Mouse (Mus musculus) CH12.LX (cell line): ENCODE results near the gene Popdc2. TPM values are rescaled to one million over a fixed set of nuclear protein-coding genes. Genes with fewer than 3 reads are reported as not detected.

Source experiments
- DNase-seq: peaks from one replicate; pipeline ENCODE4 v3.0.0-alpha.2; 2013; ENCODE audit errors: extremely low read depth
- H3K27ac ChIP-seq: 2 replicates; pipeline ENCODE4 v1.5.1; 2012; ENCODE audit warnings: low read depth, mild to moderate bottlenecking, control low read depth, moderate library complexity; ENCODE audit not compliant: insufficient read depth
- H3K27me3 ChIP-seq: replicated peaks from 2 replicates; pipeline ENCODE3; 2012; ENCODE audit warnings: inconsistent platforms
- H3K36me3 ChIP-seq, 2 experiments: replicated peaks in 1 of 2; 2 replicates each; pipeline versions ENCODE3 to v1.6.1; 2012; ENCODE audit warnings: inconsistent platforms in 1 of 2, low read length in 1 of 2, mild to moderate bottlenecking in 1 of 2, mixed read lengths in 1 of 2, moderate library complexity in 1 of 2; ENCODE audit not compliant: control insufficient read depth in 1 of 2, insufficient read depth in 1 of 2
- H3K4me1 ChIP-seq, 2 experiments: 2 replicates each; pipeline ENCODE4 v1.6.1; 2012; ENCODE audit warnings: inconsistent platforms in 1 of 2, moderate library complexity in 1 of 2; ENCODE audit not compliant: insufficient read depth in 2 of 2, control insufficient read depth in 1 of 2
- H3K4me2 ChIP-seq: 2 replicates; pipeline ENCODE4 v1.6.1; 2012; ENCODE audit warnings: low read depth, mild to moderate bottlenecking, control low read depth; ENCODE audit not compliant: poor library complexity, insufficient read depth, severe bottlenecking
- H3K4me3 ChIP-seq, 3 experiments: fragments of 150-350 bp in 1 of 3; sonication (generic) in 1 of 3; replicated peaks in 1 of 3; 2 replicates each; pipeline versions ENCODE3 to v1.5.1; 2011 to 2012; ENCODE audit warnings: low read depth in 2 of 3, low read length in 2 of 3, mild to moderate bottlenecking in 2 of 3, moderate library complexity in 2 of 3, control low read depth in 1 of 3, improper control_type of control experiment in 1 of 3, inconsistent platforms in 1 of 3, mixed read lengths in 1 of 3; ENCODE audit not compliant: poor library complexity in 1 of 3
- H3K79me2 ChIP-seq: replicated peaks from 2 replicates; pipeline ENCODE4 v1.6.1; 2012; ENCODE audit warnings: mild to moderate bottlenecking, moderate library complexity; ENCODE audit not compliant: control insufficient read depth, poor library complexity, insufficient read depth, severe bottlenecking; ENCODE audit errors: extremely low read depth
- H3K9ac ChIP-seq: 2 replicates; pipeline ENCODE4 v1.6.1; 2012; ENCODE audit warnings: low read depth, mild to moderate bottlenecking, control low read depth, moderate library complexity; ENCODE audit not compliant: insufficient read depth
- H3K9me3 ChIP-seq: replicated peaks from 2 replicates; pipeline ENCODE3; 2012; ENCODE audit warnings: low read length, inconsistent platforms, mixed read lengths
- BHLHE40 ChIP-seq: IDR thresholded peaks from 2 replicates; pipeline ENCODE4 v1.6.1; 2011; ENCODE audit warnings: mild to moderate bottlenecking, low read depth, low read length, improper control_type of control experiment
- CHD1 ChIP-seq: IDR thresholded peaks from 2 replicates; pipeline ENCODE4 v1.6.1; 2012; ENCODE audit warnings: low read depth, low read length, improper control_type of control experiment, inconsistent platforms
- CHD2 ChIP-seq: IDR thresholded peaks from 2 replicates; pipeline ENCODE4 v1.6.1; 2011; ENCODE audit warnings: low read length, improper control_type of control experiment
- E2F4 ChIP-seq: IDR thresholded peaks from 2 replicates; pipeline ENCODE4 v1.6.1; 2011; ENCODE audit warnings: low read depth, low read length, improper control_type of control experiment; ENCODE audit not compliant: insufficient replicate concordance
- IRF4 ChIP-seq: IDR thresholded peaks from 2 replicates; pipeline ENCODE4 v1.6.1; 2014; ENCODE audit warnings: low read depth, mild to moderate bottlenecking, inconsistent platforms, low read length, improper control_type of control experiment
- KAT2A ChIP-seq: IDR thresholded peaks from 2 replicates; pipeline ENCODE4 v1.6.1; 2012; ENCODE audit warnings: low read length, improper control_type of control experiment, inconsistent platforms; ENCODE audit not compliant: insufficient replicate concordance
- MAFK ChIP-seq: IDR thresholded peaks from 2 replicates; pipeline ENCODE4 v1.6.1; 2011; ENCODE audit warnings: low read length, improper control_type of control experiment; ENCODE audit not compliant: insufficient replicate concordance
- MAX ChIP-seq: IDR thresholded peaks from 2 replicates; pipeline ENCODE4 v1.6.1; 2011; ENCODE audit warnings: low read length, improper control_type of control experiment
- MYC ChIP-seq: IDR thresholded peaks from 2 replicates; pipeline ENCODE4 v1.6.1; 2011; ENCODE audit warnings: low read depth, mild to moderate bottlenecking, improper control_type of control experiment, low read length
- NELFE ChIP-seq: IDR thresholded peaks from 2 replicates; pipeline ENCODE4 v1.6.1; 2011; ENCODE audit warnings: low read depth, low read length, improper control_type of control experiment
- PAX5 ChIP-seq: IDR thresholded peaks from 2 replicates; pipeline ENCODE4 v1.6.1; 2012; ENCODE audit warnings: low read length, inconsistent platforms, mixed read lengths
- RAD21 ChIP-seq: IDR thresholded peaks from 2 replicates; pipeline ENCODE4 v1.6.1; 2011; ENCODE audit warnings: low read depth, mild to moderate bottlenecking, low read length, improper control_type of control experiment, moderate library complexity
- SIN3A ChIP-seq: IDR thresholded peaks from 2 replicates; pipeline ENCODE4 v1.6.1; 2012; ENCODE audit warnings: low read length, improper control_type of control experiment, inconsistent platforms
- SMC3 ChIP-seq: IDR thresholded peaks from 2 replicates; pipeline ENCODE4 v1.6.1; 2011; ENCODE audit warnings: low read depth, low read length, improper control_type of control experiment
- TBP ChIP-seq: conservative IDR thresholded peaks from 2 replicates; pipeline ENCODE4 v1.6.1; 2011; ENCODE audit warnings: low read depth, low read length, improper control_type of control experiment
- UBTF ChIP-seq: IDR thresholded peaks from 2 replicates; pipeline ENCODE4 v1.6.1; 2012; ENCODE audit warnings: low read depth, mild to moderate bottlenecking, inconsistent platforms, low read length, improper control_type of control experiment, moderate library complexity
- USF1 ChIP-seq: IDR thresholded peaks from 2 replicates; pipeline ENCODE4 v1.6.1; 2014; ENCODE audit warnings: low read depth, mild to moderate bottlenecking, inconsistent platforms, low read length, improper control_type of control experiment
- ZKSCAN1 ChIP-seq: IDR thresholded peaks from 2 replicates; pipeline ENCODE4 v1.6.1; 2012; ENCODE audit warnings: low read depth, inconsistent platforms, low read length, improper control_type of control experiment, borderline replicate concordance
- ZNF384 ChIP-seq: IDR thresholded peaks from 2 replicates; pipeline ENCODE4 v1.6.1; 2012; ENCODE audit warnings: low read depth, low read length, improper control_type of control experiment, inconsistent platforms
- dilution Hi-C: fragments of 300-500 bp; cut with MboI; formaldehyde crosslinking; loops from 2 replicates; pipeline ENCODE4 v1.14.3; 2020; ENCODE audit warnings: low sequenced_read_pairs; ENCODE audit not compliant: extremely low pct_unique_long_range_greater_than_20kb, extremely low pct_ligation_motif_present
- in situ Hi-C: fragments of 300-500 bp; cut with MboI; formaldehyde crosslinking; loops from 3 replicates; pipeline ENCODE4 v1.14.3; 2019; ENCODE audit warnings: low sequenced_read_pairs, low pct_ligation_motif_present, low pct_unique_long_range_greater_than_20kb, mixed read lengths
- polyA plus RNA-seq: library from polyadenylated mRNA; unstranded; fragments of >175 nt; gene quantifications from 2 replicates; pipeline ENCODE4 v1.2.1, GENCODE M21; 2012; ENCODE audit warnings: low read depth; ENCODE audit not compliant: insufficient read length
- total RNA-seq, 2 experiments: library from RNA; depleted of rRNA; stranded (reverse); fragments of 300-350 nt in 1 of 2; fragments of >200 nt in 1 of 2; gene quantifications; 2 replicates each; pipeline ENCODE4 v1.2.3; 2012 to 2014

The Popdc2 gene
- total and polyA plus RNA-seq, 3 experiments = 0.17 to 3.6 (median 1.1) TPM

DNA sequence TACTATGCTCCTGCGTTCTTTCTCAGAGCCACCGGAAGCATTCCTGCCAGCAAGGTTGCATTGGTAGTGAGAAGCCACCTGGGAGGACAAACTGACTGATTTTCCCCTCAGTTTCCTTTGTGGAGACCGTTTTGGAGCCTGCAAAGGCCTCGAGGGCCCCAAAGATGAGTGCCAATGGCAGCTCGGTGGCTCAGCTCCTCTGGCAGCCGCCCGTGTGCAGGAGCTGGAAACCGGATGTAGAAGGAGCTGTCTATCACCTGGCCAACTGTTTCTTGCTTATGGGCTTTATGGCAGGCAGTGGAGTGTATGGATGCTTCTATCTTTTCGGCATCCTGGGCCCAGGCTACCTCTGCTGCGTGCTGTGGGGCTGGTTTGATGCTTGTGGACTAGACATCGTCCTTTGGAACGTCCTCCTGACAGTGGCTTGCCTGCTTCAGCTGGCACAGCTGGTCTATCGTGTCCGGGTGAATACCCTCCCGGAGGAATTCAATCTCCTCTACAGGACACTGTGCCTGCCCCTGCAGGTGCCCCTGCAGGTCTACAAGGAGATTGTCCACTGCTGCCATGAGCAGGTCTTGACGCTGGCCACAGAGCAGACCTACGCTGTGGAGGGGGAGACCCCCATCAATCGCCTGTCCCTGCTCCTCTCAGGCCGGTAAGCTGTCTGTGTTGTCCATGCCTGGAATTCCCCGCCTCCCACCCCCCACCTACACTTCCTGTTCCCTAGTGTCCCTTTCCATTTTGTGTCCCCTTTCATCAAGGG lies 665 bp downstream of the Popdc2 start:
- Histone ChIP-seq H3K79me2 (no peaks in the 10 kb centered on the region), H3K27ac (no peak overlapping the region), H3K27me3 (no peaks in the 10 kb centered on the region), H3K9ac (no peak overlapping the region)
- DNase-seq = no peak
- TF ChIP-seq USF1 = no peak
- TF ChIP-seq, all 38 proteins: peak for 0
- Histone ChIP-seq H3K9me3 (peaks cover 2% of the 10 kb centered on the region), H3K4me3 (no peak overlapping the region), H3K36me3 (peaks cover 0 to 26% of the 10 kb centered on the region in 2 experiments), H3K4me2 (no peak overlapping the region), H3K4me1 (peaks cover 28 to 60% of the 10 kb centered on the region in 2 experiments)
- dilution Hi-C loops (no loop called here), in situ Hi-C loops (no loop called here)

DNA sequence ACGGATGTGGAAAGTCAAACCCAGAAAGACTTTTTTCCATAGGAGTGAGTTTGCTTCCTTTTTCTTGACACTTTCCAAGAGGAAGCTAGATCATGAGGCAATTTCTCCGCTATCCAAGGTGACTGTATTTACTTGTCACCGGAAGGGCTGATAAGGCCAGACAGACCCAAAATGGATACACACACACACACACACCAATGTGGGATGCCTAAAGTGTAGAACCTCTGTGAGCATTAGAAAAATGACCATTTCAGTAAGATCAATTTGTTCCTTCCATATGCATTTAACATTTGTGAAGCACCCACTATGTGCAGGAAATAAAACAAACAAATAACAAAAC lies 1.2 kb downstream of the Popdc2 start:
- Histone ChIP-seq H3K9me3 (no peaks in the 10 kb centered on the region), H3K27me3 (no peaks in the 10 kb centered on the region), H3K4me1 (peaks cover 24 to 54% of the 10 kb centered on the region in 2 experiments), H3K79me2 (no peaks in the 10 kb centered on the region), H3K9ac (no peak overlapping the region), H3K36me3 (peaks cover 0 to 21% of the 10 kb centered on the region in 2 experiments), H3K4me2 (no peak overlapping the region), H3K27ac (no peak overlapping the region), H3K4me3 (no peak overlapping the region)
- TF ChIP-seq NELFE (no peak), ZKSCAN1 (peak; percentile 39)
- dilution Hi-C loops = no loop called here
- no peak for DNase-seq
- in situ Hi-C loops = no loop called here

- TF ChIP-seq MYC (no peak), CHD2 (no peak), NELFE (no peak), PAX5 (no peak), IRF4 (no peak), CHD1 (no peak), TBP (no peak), MAFK (no peak), E2F4 (no peak), MAX (no peak), SIN3A (no peak), ZKSCAN1 (no peak), BHLHE40 (no peak), SMC3 (no peak), UBTF (no peak), RAD21 (no peak), KAT2A (no peak), ZNF384 (no peak)
- Histone ChIP-seq H3K4me3 (no peak overlapping the region), H3K27ac (no peak overlapping the region), H3K9me3 (no peaks in the 10 kb centered on the region), H3K36me3 (peaks cover 0 to 22% of the 10 kb centered on the region in 2 experiments), H3K4me1 (peaks cover 23 to 53% of the 10 kb centered on the region in 2 experiments), H3K79me2 (no peaks in the 10 kb centered on the region), H3K9ac (no peak overlapping the region), H3K27me3 (no peaks in the 10 kb centered on the region), H3K4me2 (no peak overlapping the region)
- in situ Hi-C loops (no loop called here), dilution Hi-C loops (no loop called here)
- no peak for DNase-seq
These were observed 1.6 kb downstream of the Popdc2 start for GRCm38 (mm10) chr16:38363657-38364056.
